Mouse (Mus musculus): ENCODE data around the gene B4galt2.

DNA sequence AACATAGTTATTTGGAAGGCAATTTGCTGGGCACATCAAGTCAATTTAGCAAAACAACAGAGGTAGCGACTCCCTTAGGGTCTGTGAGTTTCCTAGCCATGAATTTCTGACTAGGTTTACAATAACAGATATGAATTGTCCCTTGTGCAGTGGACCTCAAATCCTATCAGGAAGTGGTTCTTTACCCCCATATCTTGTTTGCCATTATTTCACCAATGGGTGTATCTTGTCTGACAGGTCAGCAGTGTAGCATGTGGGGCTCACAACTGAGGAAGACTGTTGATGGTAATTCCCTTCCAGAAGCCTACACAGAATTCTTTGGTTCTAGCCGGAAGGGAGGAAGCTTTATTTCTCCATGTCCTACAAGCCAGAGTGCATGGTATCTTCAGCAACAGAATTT is 38.1 kb upstream of the B4galt2 start:
- TF ChIP-seq POLR2A (IDR thresholded peaks at IDR 0.05; ENCODE audit: low read depth, low read length) (no peak), CTCF (IDR thresholded peaks at IDR 0.05; ENCODE audit: extremely low read depth, insufficient read depth, insufficient read length, insufficient replicate concordance) (no peak)
